Mouse (Mus musculus) CD4-positive, CD25-positive, alpha-beta regulatory T cell, adult 4 months (primary cell): ENCODE measurements around the gene Tmem44. TPM values are rescaled to one million over a fixed set of nuclear protein-coding genes. Genes with fewer than 3 reads are reported as not detected.

ENCODE experiments used
- ATAC-seq: one replicate; pipeline ENCODE4 v1.8.0; 2017
- polyA plus RNA-seq, 2 experiments: library from polyadenylated mRNA; unstranded; fragments of 100-300 nt; shearing (Covaris generic); gene quantifications; one replicate each; pipeline ENCODE4 v1.2.1; 2017

Gene Tmem44
- polyA plus RNA-seq, 2 experiments from 2014 or later, result 0.70 TPM; not detected in 1

DNA sequence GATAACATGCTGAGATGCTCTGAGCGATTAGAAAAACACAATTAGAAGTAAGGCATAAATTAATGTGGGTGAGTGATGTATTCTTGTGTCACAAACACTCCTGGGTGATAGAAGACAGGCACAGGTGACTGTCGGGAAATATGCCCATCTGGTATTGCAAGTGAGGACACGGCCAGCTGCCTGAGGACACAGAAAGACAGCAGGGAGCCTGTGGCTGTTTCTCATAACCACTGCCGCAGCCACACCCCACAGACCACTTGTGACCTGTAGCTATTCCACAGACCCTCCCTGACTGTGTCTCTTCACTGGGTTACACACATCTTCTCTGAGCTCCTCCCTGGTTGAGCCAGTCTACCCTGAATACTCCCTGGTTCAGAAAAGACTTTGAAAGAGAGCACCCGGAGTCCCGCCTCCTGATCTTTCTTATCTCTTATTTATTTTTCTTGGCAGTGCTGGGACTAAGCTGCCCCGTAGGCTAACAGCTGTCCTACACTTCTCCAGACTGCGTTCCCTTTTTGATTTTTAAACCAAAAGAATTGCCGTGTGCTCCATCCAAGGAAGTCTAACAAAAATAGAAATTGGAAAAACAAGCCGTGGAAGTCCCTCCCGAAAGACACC lies 32.9 kb downstream of the Tmem44 start:
- no peak for ATAC-seq

DNA sequence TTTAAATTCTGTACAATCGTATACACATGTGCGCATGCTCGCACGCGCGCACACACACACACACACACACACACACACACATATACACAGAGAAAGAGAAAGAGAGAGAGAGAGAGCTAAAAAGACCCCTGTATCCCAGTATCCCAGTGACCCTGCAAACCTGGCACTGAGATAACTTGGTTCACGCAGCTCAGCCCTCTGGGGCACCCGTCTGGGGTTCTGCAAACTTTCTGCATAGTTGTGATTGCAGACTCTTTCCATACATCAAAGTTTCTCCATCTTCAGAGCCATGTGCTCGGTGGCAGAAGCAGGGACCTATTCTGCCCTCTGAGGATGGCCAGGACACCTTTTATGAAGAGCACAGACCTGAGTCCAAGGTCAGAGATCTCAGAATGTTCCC lies 33.6 kb downstream of the Tmem44 start:
- no peak for ATAC-seq

DNA sequence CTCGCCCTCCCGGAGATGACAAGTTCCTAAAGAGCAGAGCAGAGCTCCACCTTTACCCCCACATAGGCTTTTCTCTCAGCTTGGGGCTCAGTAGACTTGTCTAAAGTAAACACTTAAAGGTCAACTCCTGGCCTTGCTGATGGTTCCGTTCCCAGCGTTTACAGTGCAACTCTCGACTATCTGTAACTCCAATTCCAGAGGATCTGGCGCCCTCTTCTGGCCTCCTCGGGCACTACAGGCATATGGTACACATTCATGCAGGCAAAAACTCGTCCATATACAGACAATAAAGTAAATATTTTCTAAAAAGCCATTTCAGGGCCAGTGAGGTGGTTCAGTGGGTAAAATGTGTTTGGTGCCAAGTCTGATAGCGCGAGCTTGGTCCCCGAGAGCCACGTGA lies 35.2 kb downstream of the Tmem44 start:
- ATAC-seq, result no peak

DNA sequence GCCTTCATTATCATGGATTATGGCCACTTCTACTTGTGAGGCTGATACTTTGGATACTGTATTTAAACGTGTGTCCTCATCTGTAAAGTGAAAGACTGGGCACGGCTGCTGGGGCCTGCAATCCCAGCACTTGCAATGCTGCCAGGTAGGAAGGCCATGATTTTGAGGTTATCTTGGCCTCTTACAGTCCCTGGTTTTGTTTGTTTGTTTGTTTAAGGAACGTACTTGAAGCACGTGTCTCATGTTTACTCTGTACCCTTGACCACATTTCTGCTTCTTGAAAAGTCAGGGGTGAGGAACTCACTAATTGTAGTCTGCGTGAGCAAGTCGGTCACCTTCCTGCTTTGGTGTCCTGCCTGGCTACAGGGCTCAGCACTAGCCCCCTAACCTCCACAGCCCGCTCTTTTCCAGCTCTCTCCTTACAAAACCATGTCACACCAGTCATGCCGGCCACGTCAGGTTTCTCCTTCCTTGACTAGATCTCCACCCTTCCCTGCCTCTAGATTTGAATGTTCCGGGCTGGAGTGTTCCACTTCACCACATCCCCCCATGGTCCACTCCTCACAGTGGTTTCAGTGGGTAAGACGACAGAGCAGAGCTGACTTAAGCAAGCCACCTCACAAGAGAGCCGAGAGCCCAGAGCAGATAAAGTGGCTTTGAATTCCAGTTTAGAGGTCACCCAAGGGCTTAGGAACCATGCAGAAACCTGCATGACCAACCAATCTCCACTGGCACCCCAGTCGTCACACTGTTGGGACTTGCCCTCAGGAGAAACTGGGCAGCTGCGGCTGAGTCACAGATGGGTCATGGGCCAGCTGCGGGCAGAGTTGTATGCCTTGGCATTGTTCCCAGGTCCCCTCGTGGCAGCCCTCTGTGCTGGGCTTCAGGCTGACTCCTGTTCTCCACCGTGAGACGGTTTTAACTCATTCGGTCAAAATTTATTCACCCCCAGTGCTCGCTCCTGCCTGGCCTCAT lies 37.3 kb downstream of the Tmem44 start:
- no peak for ATAC-seq

DNA sequence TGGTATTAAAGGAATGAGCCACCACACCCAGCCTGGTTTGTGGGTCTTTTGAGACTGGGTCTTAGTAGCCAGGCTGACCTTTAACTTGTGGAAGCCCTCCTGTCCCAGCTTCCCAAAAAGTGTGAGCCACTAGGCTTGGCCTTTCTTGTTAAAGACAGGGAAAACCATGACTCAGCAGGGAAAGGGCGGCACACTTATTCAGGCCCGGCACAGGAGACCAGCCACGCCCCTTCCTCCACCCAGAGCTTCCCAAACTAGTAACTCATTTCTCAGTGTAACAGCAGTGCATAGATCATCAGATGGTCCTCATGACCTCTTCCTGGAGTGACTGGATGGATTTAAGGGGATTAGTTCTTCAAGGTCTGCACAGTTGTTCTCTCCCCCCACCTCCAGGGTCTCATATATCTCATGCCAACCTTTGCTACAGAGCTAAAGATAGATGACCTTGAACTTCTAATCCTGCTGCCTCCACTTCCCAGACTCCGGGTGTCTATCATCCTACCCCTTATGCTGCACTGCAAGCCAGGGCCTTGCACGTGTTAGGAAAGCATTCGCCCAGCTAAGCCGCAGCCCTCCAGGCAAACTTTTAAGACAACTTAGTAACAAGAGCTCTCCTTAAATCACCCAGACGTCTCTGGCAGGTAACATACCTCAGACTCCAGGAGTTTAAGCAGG lies 38.1 kb downstream of the Tmem44 start:
- no peak for ATAC-seq

DNA sequence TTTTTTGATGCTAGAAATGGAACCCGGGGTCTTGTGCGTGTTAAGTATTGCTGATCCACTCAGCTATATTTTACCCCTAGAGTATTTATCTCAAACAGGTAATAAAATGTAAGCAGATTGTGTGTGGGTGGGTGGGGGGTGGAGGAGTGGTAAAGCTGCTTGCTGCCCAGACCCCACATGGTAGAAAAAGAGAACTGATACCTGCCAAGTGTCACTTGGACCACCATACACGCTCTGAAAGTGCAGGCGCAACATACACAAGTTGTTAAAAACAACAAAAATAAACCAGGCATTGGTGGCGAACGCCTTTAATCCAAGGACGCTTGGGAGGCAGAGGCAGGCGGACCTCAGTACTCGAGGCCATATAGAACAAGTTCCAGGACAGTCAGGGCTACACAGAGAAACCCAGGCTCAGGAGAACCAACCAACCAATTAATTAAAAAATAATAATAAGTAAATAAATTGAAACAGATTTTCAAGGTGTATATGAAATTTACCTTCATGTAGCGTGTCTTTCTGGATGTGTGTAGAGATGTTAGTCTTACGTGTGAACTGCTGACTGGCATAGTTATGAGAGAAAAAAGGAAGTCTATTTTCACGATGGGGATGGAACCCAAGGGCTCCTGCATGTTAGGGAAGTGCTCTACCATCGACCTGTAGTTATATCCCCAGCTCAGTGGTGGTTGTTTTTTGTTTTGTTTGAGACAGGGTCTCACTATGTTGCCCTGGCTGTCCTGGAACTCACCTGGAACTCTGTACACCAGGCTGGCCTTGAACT lies 38.9 kb downstream of the Tmem44 start:
- no peak for ATAC-seq

DNA sequence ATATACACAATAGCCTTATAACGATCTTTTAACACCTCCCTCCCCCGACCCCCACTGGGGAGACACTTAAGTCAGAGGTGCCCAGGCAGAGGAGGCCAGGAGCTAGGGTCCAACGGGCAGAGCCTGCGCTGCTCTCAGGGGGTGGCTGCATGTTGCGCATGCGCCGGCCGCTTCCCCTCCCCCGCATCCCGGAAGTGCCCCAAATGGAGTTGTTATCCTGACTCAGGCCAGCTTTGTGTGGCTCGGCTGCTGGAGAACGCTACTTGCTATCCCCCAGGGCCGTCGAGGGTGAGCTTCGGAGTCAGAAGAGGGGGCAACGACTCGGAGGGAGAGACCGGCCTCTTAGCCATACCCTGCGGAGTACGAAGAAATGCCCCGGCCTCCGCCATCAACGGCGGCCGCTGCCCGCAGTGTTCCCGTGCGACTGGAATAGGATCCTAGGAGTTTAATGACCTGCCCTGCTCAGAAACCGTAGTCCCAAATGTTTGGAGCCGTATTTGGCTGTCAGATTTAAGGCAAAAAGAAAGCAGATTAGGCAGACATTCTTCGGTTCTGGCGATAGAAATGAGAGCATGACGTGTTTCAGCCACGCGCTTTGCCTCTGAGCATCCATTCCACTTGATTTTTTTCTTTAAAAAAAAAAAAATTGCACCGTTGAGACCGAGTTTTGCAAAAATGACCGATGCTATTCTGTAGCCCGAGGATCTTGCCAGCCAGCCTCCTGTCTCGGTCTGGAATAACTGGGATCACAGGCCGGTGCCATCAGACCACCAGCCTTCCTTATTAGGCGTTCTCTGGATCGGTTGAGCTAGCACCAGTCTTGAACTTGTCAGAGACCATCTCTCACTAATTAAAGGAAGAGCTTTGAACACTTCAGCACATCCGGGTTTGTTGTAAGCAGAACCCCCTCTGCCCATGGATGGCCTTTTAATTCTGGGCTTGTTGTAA lies 39.9 kb downstream of the Tmem44 start:
- peak; percentile 93 for ATAC-seq

DNA sequence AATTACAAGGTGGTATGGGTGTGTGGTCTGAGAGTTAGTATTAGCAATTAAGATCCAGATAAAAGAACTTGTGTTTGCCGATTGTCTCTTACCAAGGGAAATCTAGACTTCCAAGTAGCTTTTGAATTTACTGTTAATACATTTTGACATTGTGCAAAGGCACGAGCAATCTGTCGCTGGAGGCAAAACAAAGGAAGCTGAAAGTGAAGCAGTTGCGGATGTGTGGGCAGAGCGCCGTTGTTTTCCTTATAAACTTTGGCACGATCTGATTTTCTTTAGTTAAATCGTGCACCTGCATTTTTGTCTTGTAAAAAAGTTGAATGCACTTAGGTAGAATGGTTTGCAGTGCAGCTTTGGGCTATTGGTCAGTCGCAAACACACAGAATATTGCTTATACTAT lies 40.6 kb downstream of the Tmem44 start:
- peak; percentile 66 for ATAC-seq

DNA sequence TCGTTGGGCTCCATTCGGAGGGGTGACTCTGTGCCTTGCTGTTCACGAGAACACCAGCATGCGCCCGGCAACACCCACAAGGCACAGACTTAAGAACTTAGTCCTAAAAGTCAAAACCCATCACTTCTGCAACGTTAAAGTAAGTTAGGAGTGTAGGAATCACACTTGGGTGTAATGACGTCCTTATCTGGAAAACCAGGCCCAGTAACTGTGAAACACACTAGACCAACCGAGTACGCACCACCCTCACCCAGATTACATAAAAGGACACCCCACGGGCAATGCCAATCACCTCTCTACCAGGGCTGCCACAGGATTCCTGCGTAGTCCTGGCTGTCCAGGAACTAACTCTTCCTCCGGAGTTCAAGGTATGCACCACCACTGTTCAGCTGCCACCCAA lies 41.3 kb downstream of the Tmem44 start:
- ATAC-seq, result no peak

DNA sequence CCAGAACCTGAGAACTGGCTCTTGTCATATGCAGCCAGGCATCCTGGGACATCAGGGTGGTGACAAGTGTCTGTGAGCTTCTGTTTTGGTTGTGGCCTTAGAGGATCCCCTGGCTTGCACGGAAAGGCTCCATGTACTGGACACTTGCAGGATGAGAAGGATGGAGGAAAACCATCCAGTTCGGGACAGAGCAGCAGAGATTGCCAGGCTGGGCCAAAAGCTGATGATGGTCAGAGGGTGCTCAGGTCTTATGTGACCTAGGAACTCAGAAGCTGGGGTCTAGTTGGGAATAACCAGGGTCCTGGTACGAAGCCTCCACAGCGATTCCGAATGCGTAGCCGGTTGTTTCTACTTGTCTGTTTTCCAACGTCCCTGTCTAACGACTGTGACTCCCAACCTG lies 41.9 kb downstream of the Tmem44 start:
- no peak for ATAC-seq

DNA sequence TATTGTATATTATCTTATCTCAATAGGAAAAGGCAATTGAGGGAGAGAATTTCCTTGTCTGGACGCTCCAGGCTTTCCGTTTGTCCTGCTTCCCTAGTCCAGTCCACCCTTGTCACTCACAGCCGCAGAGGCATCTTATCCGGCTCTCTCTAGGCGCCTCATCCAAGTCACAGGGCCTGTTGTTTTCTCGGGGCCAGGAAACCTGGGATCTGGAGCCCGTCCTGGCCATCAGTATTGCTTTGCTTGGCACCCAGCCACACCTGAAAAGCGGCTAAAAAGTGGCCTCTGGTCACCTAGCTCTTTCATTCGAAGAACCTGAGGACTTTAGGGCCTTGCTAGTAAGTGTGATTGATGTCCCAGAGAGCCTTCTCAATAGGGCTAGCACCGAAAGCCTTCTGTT lies 43.5 kb downstream of the Tmem44 start:
- ATAC-seq, result no peak

DNA sequence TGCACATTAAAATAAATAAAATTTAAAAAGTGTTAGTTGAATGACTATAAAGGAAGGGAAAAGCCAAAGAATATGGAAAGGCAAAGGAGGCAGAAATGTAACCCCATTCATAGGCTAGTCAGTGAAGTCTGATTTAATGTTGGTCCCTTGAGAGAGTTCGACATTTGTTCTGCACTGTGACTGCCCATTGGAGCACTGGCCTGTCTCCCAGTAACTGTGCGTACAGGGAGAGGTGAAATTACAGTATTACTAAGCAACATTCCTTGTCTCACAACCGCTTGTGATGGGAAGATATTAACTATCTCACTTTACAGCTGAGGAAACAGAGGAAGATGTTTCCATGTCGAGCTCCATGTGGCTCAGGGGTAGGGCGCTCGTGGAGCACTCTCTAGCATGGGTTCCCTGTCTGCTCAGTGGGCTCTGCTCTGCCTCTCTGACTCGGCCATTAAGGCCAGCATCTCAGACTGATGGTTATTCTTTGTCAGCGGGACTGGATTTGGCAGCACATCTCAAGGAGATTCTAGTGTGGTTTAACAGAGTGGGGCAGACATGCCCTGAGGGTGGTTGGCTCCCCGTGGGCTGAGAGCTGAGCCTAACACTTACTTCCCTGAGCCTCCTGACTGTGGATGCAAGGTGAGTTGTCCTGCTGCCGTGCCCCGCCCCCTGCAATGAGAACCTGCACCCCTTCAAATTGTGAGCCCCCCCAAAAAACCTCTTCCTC lies 45.2 kb downstream of the Tmem44 start:
- no peak for ATAC-seq

DNA sequence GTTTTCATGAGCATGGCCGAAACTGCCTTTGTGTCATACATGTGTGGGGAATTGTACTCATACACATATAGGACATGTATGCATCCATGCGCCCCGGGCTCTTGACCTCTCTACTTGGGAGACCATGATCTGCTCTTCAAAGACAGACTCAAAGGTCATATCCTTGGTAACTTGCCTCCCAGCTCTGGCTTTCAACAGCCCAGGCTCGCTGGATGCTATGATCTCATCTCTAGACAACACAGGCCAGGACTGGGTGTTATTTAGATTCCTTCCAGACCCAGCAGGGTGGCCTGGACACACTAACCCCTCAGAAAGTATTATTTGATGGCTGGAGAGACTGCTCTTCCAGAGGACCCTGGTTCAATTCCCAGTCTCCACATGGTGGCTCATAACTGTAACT lies 45.8 kb downstream of the Tmem44 start:
- ATAC-seq, result no peak

DNA sequence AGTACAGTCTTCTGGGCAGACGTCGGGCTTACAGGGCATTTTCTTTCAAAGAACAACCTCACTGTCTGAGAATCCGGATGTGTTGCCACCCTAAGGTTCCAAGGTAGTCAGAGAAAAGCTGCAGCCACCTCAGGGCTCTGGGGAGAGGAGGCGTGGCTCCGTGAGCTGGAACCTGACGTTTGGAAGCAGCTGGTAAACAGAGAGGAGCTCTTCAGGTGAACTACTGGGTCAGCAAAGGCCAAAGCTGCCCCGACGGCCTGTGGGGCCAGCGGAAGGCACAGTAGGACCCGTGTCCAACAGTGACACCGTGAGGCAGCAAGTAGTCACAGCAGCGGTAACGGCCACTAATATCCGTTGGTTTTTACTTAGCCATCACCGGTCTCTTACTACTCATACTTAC lies 46.7 kb downstream of the Tmem44 start:
- peak; percentile 83 for ATAC-seq

DNA sequence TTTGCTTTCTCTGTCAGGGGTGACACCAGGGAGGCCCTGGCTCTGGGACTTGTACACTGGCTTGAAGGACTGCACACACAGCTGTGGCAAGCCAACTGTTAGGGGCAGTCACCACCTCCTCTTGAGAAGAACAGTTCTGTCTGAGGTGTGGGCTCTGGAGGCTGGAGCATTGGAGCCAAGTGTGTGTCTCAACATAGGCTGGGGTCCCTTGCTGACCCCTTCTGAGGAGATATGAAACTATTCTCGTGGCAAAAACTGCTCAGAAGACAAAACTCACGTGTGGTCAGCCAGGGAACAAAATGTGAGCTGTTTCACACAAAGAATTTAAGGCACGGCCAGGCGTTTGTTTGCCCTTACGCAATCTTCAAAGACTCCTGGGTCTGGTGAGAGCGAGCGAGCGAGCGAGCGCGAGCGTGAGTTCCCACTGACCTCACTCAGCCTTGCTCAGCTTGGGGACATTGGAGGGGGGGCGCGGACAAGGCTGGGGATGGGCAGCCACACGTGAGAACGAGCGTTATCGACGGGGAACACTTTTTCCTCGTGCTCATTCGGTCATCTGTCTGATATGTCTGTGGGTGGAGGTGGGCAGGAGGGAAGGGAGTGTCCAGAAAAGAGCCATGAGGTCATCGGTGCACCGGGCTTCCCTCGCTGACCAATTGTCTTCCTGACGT lies 48.3 kb downstream of the Tmem44 start:
- no peak for ATAC-seq

DNA sequence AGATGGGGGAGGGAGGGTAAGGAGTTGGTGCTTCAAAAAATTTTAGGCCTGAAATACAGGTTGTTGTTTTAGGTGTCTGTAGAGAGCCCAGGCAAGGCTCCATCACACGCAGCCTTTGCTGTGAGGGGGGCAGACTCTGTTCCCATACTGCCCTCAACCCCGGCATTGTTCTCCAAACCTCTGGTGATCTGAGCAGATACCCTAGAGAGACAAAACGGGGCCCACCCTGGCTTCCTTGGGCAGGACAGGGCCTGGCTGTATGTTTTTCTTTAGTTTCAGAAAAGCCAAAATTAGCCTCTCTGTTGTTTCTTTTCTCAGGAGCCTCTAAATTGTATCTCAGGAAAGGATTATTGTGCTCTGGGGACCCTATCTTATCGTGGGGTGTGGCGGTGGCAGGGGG lies 49.0 kb downstream of the Tmem44 start:
- ATAC-seq, result no peak

DNA sequence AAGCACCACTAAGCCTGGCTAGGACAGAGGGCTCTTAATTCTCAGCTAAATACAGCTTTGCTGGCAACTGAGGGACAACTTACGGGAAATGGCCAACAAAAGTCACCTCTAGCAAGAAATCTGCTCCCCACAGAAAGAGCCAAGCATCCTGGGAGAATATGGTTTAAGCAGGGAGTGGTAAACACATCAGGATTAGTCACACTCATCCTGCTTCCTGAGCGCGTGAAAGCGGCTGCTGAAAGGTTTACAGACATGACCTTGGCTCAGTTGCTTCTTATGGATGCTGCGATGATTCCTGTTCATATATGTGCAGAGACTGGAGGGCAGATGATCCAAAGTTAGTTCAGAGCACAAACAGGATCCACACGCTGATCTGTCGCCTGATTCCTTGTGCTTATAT lies 50.4 kb downstream of the Tmem44 start:
- ATAC-seq, result no peak

DNA sequence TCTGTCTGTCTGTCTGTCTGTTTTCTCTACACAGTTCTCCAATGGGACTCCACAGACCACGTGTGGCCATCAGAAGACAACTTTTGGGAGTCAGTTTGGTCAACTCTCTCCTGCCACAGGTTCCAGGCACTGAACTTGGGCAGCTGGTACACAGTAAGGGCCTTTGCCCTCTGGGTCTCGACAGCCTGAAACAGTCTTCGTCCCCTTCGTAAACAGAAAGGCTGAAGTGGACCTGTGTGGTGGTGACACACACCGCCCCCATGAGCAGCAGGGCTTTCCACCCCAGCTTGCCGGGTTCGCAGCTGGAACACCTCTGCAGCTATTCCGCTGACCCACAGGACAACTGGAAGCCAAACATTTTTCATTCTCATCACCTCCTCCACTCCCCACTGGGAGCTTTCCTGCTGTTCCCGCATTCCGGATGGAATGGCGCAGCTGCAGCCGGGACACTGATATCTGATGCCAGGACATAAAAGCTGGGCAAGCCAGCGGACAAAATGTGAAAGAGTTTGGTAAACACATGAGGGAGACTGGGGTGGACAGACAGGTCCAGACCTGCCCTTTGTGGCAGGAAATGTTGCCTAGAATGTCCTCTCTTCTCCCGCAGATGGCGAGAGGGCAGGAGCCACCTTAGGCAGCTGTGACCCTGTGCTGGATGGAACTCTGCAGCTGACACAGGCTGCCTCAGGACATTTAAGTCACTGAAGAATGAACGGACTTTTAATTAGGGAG lies 51.4 kb downstream of the Tmem44 start:
- no peak for ATAC-seq

DNA sequence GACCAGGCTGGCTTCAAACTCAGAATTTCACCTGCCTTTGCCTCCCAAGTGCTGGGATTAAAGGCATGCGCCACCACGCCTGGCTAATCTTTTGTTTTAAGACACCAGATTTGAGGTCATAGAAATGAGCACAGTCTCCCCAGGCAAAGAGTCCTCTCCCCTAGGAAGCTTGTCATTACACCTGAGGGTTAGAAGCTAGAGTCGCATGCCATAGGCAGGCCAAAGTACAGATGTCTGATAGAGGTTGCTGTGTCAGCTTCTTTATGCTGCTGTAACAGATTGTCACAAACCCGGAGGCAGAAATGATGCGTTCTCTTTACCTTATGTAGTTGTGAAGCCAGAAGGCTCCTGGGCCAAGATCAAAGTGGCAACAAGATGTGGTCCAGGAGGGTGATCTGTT lies 53.3 kb downstream of the Tmem44 start:
- no peak for ATAC-seq

DNA sequence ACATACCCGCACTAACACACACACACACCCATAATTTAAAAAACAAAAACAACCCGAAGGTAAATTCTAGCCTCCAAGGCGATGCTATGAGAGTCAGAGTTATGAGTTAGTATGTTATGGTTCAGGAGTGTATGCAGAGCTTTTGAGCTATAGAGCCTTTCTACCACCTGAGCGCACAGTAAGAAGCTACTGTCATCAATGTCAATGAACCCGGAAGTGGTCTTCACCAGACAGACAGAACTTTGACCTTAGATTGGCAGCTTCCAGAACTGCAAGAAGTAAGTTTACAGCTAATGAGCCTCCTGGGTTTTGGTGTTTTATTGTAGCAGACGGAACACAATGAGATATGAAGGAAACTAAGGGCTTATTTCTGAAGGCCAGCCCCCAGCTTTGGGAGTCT lies 55.8 kb downstream of the Tmem44 start:
- no peak for ATAC-seq
